In the genomic region with DNA sequence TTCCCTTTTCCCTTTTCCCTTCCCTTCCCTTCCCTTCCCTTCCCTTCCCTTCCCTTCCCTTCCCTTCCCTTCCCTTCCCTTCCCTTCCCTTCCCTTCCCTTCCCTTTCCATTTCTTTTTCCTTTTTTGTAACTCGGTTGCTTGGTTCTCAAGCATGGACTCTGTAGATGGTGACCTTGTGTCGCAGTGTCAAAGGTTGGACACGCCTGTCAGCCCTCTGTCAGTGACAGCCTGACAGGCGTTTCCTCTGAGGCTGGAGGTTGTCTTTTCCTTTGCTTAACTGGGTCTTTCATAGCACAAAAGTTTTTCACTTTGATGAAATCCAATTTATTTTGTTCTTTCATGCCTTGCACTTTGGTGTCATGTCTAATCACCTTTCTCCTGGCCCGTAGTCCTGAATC, we compare ENCODE assay signal across 26 mouse cellular contexts.
A peak's percentile ranks its signal among the peaks of the same experiment; 100 is the strongest.
DNase-seq lines count a peak whose midpoint lies in the region; ATAC-seq lines count a peak whose summit lies in the region.
"Had no signal": no experiment of that assay in that cellular context is flagged by ENCODE, and none has a peak within 500 bp of the region (broad histone marks: within the 10 kb centered on the region; RNA-seq: fewer than 3 reads in every experiment).

No protein-coding gene starts in this region.

- H3K9me3 ChIP-seq in hindbrain, embryonic 11.5 days (ENCODE audit: control insufficient read depth, low read length) = no peaks in the 10 kb centered on the region
- no peaks in the 10 kb centered on the region for H3K9me3 ChIP-seq in hindbrain, embryonic 16.5 days (ENCODE audit: control insufficient read depth, low read length)
- no peaks in the 10 kb centered on the region for H3K9me3 ChIP-seq in midbrain, embryonic 11.5 days (ENCODE audit: control insufficient read depth, low read length)
- H3K9me3 ChIP-seq in midbrain, embryonic 14.5 days (ENCODE audit: control insufficient read depth, low read length) = no peaks in the 10 kb centered on the region
- H3K9me3 ChIP-seq: embryonic facial prominence, embryonic 12.5 days; embryonic facial prominence, embryonic 15.5 days; hindbrain, embryonic 15.5 days; intestine, embryonic 15.5 days had no signal

- 16% methylated on average over 5 of the region's 5 CpGs for WGBS in hindbrain, embryonic 11.5 days
- WGBS in hindbrain, embryonic 16.5 days = 30% methylated on average over 5 of the region's 5 CpGs
- WGBS in midbrain, embryonic 11.5 days = 19% methylated on average over 5 of the region's 5 CpGs
- 4% methylated on average over 5 of the region's 5 CpGs for WGBS in midbrain, embryonic 14.5 days

- no peak overlapping the region for H3K4me2 ChIP-seq in hindbrain, embryonic 11.5 days (replicated peaks; ENCODE audit: low read depth, low read length)
- H3K4me2 ChIP-seq in hindbrain, embryonic 16.5 days (ENCODE audit: low read length) = no peak overlapping the region
- no peak overlapping the region for H3K4me2 ChIP-seq in midbrain, embryonic 11.5 days
- H3K4me2 ChIP-seq in midbrain, embryonic 14.5 days (ENCODE audit: low read length) = no peak overlapping the region
- H3K4me2 ChIP-seq: embryonic facial prominence, embryonic 12.5 days; embryonic facial prominence, embryonic 15.5 days; heart, embryonic 11.5 days; hindbrain, embryonic 15.5 days; intestine, embryonic 15.5 days had no signal

- no peaks in the 10 kb centered on the region for H3K27me3 ChIP-seq in hindbrain, embryonic 11.5 days (ENCODE audit: control insufficient read depth, insufficient read depth, low read length)
- H3K27me3 ChIP-seq in hindbrain, embryonic 16.5 days (replicated peaks; ENCODE audit: control insufficient read depth, insufficient read depth, low read length) = no peaks in the 10 kb centered on the region; the same call in 1 of the 2 replicates
- H3K27me3 ChIP-seq in midbrain, embryonic 11.5 days (ENCODE audit: control insufficient read depth, insufficient read depth, low read length) = no peaks in the 10 kb centered on the region
- H3K27me3 ChIP-seq in midbrain, embryonic 14.5 days (ENCODE audit: control insufficient read depth, insufficient read depth, low read length) = no peaks in the 10 kb centered on the region
- H3K27me3 ChIP-seq: CH12.LX; embryonic facial prominence, embryonic 12.5 days; embryonic facial prominence, embryonic 15.5 days; hindbrain, embryonic 15.5 days; intestine, embryonic 15.5 days had no signal

- ATAC-seq in hindbrain, embryonic 11.5 days (ENCODE audit: low FRiP score) = no peak
- ATAC-seq in hindbrain, embryonic 16.5 days = no peak
- peak; percentile 68; the same call in 1 of the 2 replicates for ATAC-seq in midbrain, embryonic 11.5 days (ENCODE audit: low FRiP score)
- ATAC-seq in midbrain, embryonic 14.5 days (ENCODE audit: low FRiP score, low TSS enrichment) = no peak
- ATAC-seq: forebrain, embryonic 14.5 days; forebrain, postnatal 0 days; intestine, embryonic 15.5 days had no signal

- H3K4me1 ChIP-seq in hindbrain, embryonic 11.5 days (replicated peaks; ENCODE audit: control insufficient read depth, insufficient read depth, low read length) = no peaks in the 10 kb centered on the region
- H3K4me1 ChIP-seq in hindbrain, embryonic 16.5 days (ENCODE audit: control insufficient read depth, insufficient read depth, low read depth, low read length) = no peaks in the 10 kb centered on the region
- peaks cover 13% of the 10 kb centered on the region; the same call in 1 of the 2 replicates for H3K4me1 ChIP-seq in midbrain, embryonic 11.5 days (ENCODE audit: control insufficient read depth, insufficient read depth, low read length)
- H3K4me1 ChIP-seq in midbrain, embryonic 14.5 days (ENCODE audit: control insufficient read depth, insufficient read depth, low read length) = peaks cover 11% of the 10 kb centered on the region; the same call in 1 of the 2 replicates
- H3K4me1 ChIP-seq: embryonic facial prominence, embryonic 12.5 days; hindbrain, embryonic 15.5 days; intestine, embryonic 15.5 days had no signal

- H3K27ac ChIP-seq in hindbrain, embryonic 11.5 days (ENCODE audit: low read depth, low read length) = no peak overlapping the region
- no peak overlapping the region for H3K27ac ChIP-seq in hindbrain, embryonic 16.5 days (ENCODE audit: low read depth, low read length)
- H3K27ac ChIP-seq in midbrain, embryonic 11.5 days (ENCODE audit: low read depth, low read length) = no peak overlapping the region
- no peak overlapping the region for H3K27ac ChIP-seq in midbrain, embryonic 14.5 days (replicated peaks; ENCODE audit: low read depth, low read length)
- H3K27ac ChIP-seq: embryonic facial prominence, embryonic 12.5 days; embryonic facial prominence, embryonic 15.5 days; gastrocnemius, adult 2 months; hindbrain, embryonic 15.5 days; intestine, embryonic 15.5 days had no signal

- H3K36me3 ChIP-seq in hindbrain, embryonic 11.5 days (ENCODE audit: control insufficient read depth, insufficient read depth, low read length) = no peaks in the 10 kb centered on the region
- H3K36me3 ChIP-seq in hindbrain, embryonic 16.5 days (ENCODE audit: control insufficient read depth, insufficient read depth, low read length) = no peaks in the 10 kb centered on the region
- H3K36me3 ChIP-seq in midbrain, embryonic 11.5 days (ENCODE audit: control insufficient read depth, insufficient read depth, low read length) = no peaks in the 10 kb centered on the region
- no peaks in the 10 kb centered on the region for H3K36me3 ChIP-seq in midbrain, embryonic 14.5 days (ENCODE audit: control insufficient read depth, insufficient read depth, low read length)
- H3K36me3 ChIP-seq: embryonic facial prominence, embryonic 12.5 days; embryonic facial prominence, embryonic 15.5 days; G1E; hindbrain, embryonic 15.5 days; intestine, embryonic 15.5 days had no signal

- H3K4me3 ChIP-seq in hindbrain, embryonic 11.5 days (ENCODE audit: low read depth, low read length) = no peak overlapping the region
- no peak overlapping the region for H3K4me3 ChIP-seq in hindbrain, embryonic 16.5 days (ENCODE audit: low read length)
- H3K4me3 ChIP-seq in midbrain, embryonic 11.5 days (ENCODE audit: low read depth, low read length) = no peak overlapping the region
- no peak overlapping the region for H3K4me3 ChIP-seq in midbrain, embryonic 14.5 days (replicated peaks; ENCODE audit: low read depth, low read length)
- H3K4me3 ChIP-seq: embryonic facial prominence, embryonic 12.5 days; embryonic facial prominence, embryonic 15.5 days; gastrocnemius, adult 2 months; hindbrain, embryonic 15.5 days; intestine, embryonic 15.5 days had no signal

- DNase-seq in hindbrain, embryonic 11.5 days (ENCODE audit: low spot score) = peak; percentile 27
- DNase-seq in midbrain, embryonic 11.5 days (ENCODE audit: low spot score, missing footprints) = peak; percentile 88
- no peak for DNase-seq in midbrain, embryonic 14.5 days
- DNase-seq in embryo, embryonic 9.5 days (ENCODE audit: extremely low spot score) = peak; percentile 47
- DNase-seq in yolk sac, embryonic 10.5 days (ENCODE audit: low spot score) = peak; percentile 20
- DNase-seq in thymus, postnatal 10 days (ENCODE audit: low spot score in 2 of 2) = no peak
- DNase-seq in T-cell, adult 2 months (ENCODE audit: low spot score) = no peak
- DNase-seq: adrenal gland, postnatal 10 days; B cell, adult 2 months; cerebellum, adult 11 months; cerebellum, adult 2 months; cerebellum, adult 9-11 months; cerebellum, postnatal 25 days; forebrain, postnatal 0 days; gastrocnemius, adult 2 months; gastrocnemius, postnatal 14 days; kidney, adult 11 months had no signal

- no peak overlapping the region for H3K9ac ChIP-seq in hindbrain, embryonic 11.5 days (ENCODE audit: low read depth, low read length)
- H3K9ac ChIP-seq in hindbrain, embryonic 16.5 days (ENCODE audit: low read depth, low read length) = no peak overlapping the region
- no peak overlapping the region for H3K9ac ChIP-seq in midbrain, embryonic 11.5 days (ENCODE audit: low read length)
- H3K9ac ChIP-seq in midbrain, embryonic 14.5 days (replicated peaks; ENCODE audit: low read length) = no peak overlapping the region
- H3K9ac ChIP-seq: embryonic facial prominence, embryonic 12.5 days; embryonic facial prominence, embryonic 15.5 days; forebrain, postnatal 0 days; hindbrain, embryonic 15.5 days; intestine, embryonic 15.5 days had no signal

Comparison
In these comparisons a context has a peak if more than half of its experiments do, and no peak if none do; other contexts are left out.
1. DNase-seq: peak in hindbrain, embryonic 11.5 days (single experiment), midbrain, embryonic 11.5 days (single experiment), embryo, embryonic 9.5 days (single experiment) and yolk sac, embryonic 10.5 days (single experiment); none in midbrain, embryonic 14.5 days (single experiment), thymus, postnatal 10 days (0 of 2) and T-cell, adult 2 months (single experiment).